Mouse (Mus musculus) lung, embryonic 14.5 days (tissue): ENCODE results near the gene Astl. TPM values are rescaled to one million over a fixed set of nuclear protein-coding genes. Genes with fewer than 3 reads are reported as not detected.

Experiments used
- ATAC-seq: fragments of 200-750 bp; cut with Nextera tagmentation; 2 replicates; pipeline ENCODE4 v1.8.0; 2017; ENCODE audit warnings: mild to moderate bottlenecking, moderate TSS enrichment, moderate library complexity; ENCODE audit not compliant: insufficient read depth
- DNase-seq: peaks from one replicate; pipeline ENCODE4 v3.0.0-alpha.2; 2015
- H3K27ac ChIP-seq: fragments of 300-500 bp; sonication (generic); 2 replicates; pipeline ENCODE4 v1.5.1; 2014; ENCODE audit warnings: low read depth, mild to moderate bottlenecking, moderate library complexity
- H3K27me3 ChIP-seq: fragments of 300-500 bp; sonication (generic); 2 replicates; pipeline ENCODE4 v1.6.1; 2014; ENCODE audit warnings: low read length, control low read depth; ENCODE audit not compliant: insufficient read depth
- H3K36me3 ChIP-seq: fragments of 300-500 bp; sonication (generic); 2 replicates; pipeline ENCODE4 v1.6.1; 2014; ENCODE audit warnings: control low read depth; ENCODE audit not compliant: insufficient read depth
- H3K4me1 ChIP-seq: fragments of 300-500 bp; sonication (generic); 2 replicates; pipeline ENCODE4 v1.6.1; 2014; ENCODE audit warnings: antibody characterized with exemption, control low read depth; ENCODE audit not compliant: insufficient read depth
- H3K4me2 ChIP-seq: fragments of 300-500 bp; sonication (generic); 2 replicates; pipeline ENCODE4 v1.6.1; 2014; ENCODE audit warnings: mild to moderate bottlenecking
- H3K4me3 ChIP-seq: fragments of 300-500 bp; sonication (generic); 2 replicates; pipeline ENCODE4 v1.5.1; 2014; ENCODE audit warnings: low read depth, low read length
- H3K9ac ChIP-seq: fragments of 300-500 bp; sonication (generic); 2 replicates; pipeline ENCODE4 v1.6.1; 2014
- H3K9me3 ChIP-seq: fragments of 300-500 bp; sonication (generic); 2 replicates; pipeline ENCODE4 v1.6.1; 2016; ENCODE audit warnings: low read depth, low read length, control low read depth
- CTCF ChIP-seq: IDR thresholded peaks from 2 replicates; pipeline ENCODE4 v1.5.1; 2016; ENCODE audit warnings: antibody characterized with exemption, low read depth
- WGBS: fragments of 180-500 bp; shearing (Covaris S2); extraction: QIAGEN DNeasy Blood & Tissue Kit; methylation state at CpG from one replicate; pipeline ENCODE4 v1.1.7; 2014; 5-methylcytosine and 5-hydroxymethylcytosine counted together
- polyA plus RNA-seq: library from polyadenylated mRNA; unstranded; fragments of >200 nt; fragmentation: Nextera tagmentation; extraction: Ambion mirVana; gene quantifications from 2 replicates; pipeline ENCODE4 v1.2.1, GENCODE M21; 2014

Astl gene
- polyA plus RNA-seq, 1 experiment from 2014 or later = not detected

DNA sequence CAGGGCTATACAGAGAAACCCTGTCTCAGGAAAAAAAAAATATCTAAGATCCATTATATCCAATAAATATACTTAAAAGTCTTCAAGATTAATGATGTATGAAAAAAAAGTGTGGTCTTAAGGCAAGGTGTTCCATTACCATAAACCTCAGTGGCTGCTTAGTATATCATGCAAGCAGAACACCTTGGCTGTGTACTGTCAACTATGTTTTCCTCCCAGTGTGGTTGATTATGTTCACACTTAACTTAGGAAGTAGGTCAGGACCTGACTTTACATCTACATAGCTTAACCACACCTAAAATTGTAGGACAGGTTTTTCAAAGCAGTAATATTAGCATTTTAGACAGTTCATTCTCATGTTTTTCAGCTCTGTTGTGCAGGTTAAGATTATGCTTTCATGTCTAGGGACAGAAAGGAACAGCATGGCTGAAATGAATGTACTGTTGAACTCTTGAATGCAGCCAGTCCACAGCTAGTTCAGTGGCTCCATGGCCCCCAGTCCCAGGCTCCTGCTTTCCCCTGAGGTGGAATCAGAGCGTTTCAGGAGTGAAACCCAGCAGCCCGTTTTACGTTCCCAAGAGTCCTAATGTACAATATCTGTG is 33.7 kb upstream of the Astl start:
- peaks cover 16% of the 10 kb centered on the region for H3K36me3 ChIP-seq
- no peaks in the 10 kb centered on the region for H3K27me3 ChIP-seq
- 88% methylated on average over 3 of the region's 3 CpGs for WGBS
- H3K9me3 ChIP-seq = no peaks in the 10 kb centered on the region
- no peak overlapping the region for H3K4me3 ChIP-seq
- H3K27ac ChIP-seq = no peak overlapping the region
- H3K4me2 ChIP-seq = no peak overlapping the region
- DNase-seq (no peak), ATAC-seq (no peak)
- no peak for TF ChIP-seq CTCF
- no peaks in the 10 kb centered on the region for H3K4me1 ChIP-seq
- no peak overlapping the region for H3K9ac ChIP-seq

DNA sequence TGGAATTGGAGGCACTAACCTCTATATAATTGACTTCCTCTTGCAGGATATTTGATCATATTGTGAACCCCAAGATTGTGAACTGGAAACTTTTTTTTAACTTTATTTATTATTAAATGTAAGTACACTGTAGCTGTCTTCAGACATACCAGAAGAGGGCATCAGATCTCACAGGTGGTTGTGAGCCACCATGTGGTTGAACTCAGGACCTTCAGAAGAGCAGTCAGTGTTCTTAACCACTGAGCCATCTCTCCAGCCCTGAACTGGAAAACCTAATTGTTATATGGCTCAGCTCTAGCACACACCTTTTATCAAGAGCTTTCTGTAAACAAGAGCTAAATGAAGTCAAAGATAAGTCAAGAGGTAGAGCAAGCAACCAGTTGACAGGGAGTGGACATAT is 32.3 kb upstream of the Astl start:
- no peak for DNase-seq
- peak; percentile 28; the same call in 1 of the 2 replicates for TF ChIP-seq CTCF
- no peak overlapping the region for H3K4me3 ChIP-seq
- no peak overlapping the region for H3K27ac ChIP-seq
- 0 out of 2 replicates have a peak, but pooled peaks cover 3% of the 10 kb centered on the region for H3K36me3 ChIP-seq
- no peaks in the 10 kb centered on the region for H3K4me1 ChIP-seq
- no peak for ATAC-seq
- no peaks in the 10 kb centered on the region for H3K9me3 ChIP-seq
- H3K9ac ChIP-seq = no peak overlapping the region
- no peak overlapping the region for H3K4me2 ChIP-seq
- H3K27me3 ChIP-seq = no peaks in the 10 kb centered on the region

DNA sequence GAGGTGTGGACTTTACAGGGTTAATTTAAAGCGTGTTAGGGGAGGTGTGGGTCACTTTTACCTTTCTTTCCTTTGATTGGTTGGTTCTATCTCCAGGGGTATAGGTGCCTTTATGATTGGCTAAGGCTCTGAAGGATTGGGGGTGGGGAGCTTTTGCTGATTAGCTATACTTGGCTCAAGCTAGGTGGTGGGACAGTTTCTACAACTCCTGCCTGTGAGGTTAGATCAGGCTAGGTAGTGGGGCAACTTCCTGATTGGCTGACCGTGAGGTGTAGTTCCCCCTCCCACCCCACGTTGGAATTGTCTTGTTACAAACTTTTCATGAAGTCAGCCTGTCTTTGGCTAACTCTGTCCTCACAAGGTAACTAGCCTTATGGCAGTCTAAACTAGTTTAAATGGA is 31.3 kb upstream of the Astl start:
- Histone ChIP-seq H3K4me3 (no peak overlapping the region), H3K4me1 (no peaks in the 10 kb centered on the region), H3K9ac (no peak overlapping the region), H3K27ac (no peak overlapping the region), H3K4me2 (no peak overlapping the region), H3K9me3 (no peaks in the 10 kb centered on the region), H3K27me3 (no peaks in the 10 kb centered on the region), H3K36me3 (no peaks in the 10 kb centered on the region)
- WGBS = 40% methylated on average over 3 of the region's 3 CpGs
- no peak for ATAC-seq
- no peak for DNase-seq
- no peak for TF ChIP-seq CTCF

DNA sequence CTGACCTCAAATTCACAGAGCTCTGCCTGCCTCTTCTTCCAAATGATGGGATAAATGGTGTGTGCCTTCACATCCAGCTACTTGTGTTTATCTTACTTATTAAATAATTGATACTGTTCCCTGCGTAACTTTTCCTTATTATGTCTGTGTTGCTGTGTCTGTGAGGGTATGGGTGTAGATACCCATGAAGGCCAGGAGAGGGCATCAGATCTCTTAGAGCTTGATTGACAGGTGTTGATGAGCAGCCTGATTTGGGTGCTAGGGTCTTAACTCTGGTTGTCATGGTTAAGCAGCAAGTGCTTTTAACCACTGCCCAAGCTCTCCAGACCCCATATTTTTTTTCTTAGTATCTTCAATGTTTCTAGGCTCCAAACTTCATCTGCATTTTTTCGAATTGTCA is 29.8 kb upstream of the Astl start:
- ATAC-seq = no peak
- no peaks in the 10 kb centered on the region for H3K36me3 ChIP-seq
- H3K27me3 ChIP-seq = no peaks in the 10 kb centered on the region
- H3K4me3 ChIP-seq = no peak overlapping the region
- no peak for DNase-seq
- H3K9ac ChIP-seq = no peak overlapping the region
- no peak overlapping the region for H3K27ac ChIP-seq
- no peak overlapping the region for H3K4me2 ChIP-seq
- no peaks in the 10 kb centered on the region for H3K4me1 ChIP-seq
- TF ChIP-seq CTCF = peak; percentile 55
- H3K9me3 ChIP-seq = no peaks in the 10 kb centered on the region
- 87% methylated on average over 2 of the region's 2 CpGs for WGBS

DNA sequence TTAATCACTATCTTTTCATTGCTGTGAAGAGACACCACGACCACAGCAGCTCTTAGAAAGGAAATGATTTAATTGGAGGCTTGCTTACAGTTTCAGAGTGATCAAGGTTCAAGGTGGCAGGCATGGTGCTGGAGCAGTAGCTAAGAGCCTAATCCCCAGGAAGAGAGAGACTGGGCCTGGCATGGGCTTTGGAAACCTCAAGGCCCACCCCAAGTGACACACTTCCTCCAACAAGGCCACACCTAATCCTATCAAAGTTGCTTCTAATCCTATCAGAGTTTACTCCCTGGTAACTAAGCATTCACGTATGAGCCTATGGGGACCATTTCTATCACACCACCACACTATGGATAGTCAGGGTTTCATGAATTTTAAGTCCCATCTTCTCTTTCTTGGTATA is 28.2 kb upstream of the Astl start:
- 43% methylated on average over 2 of the region's 2 CpGs for WGBS
- Histone ChIP-seq H3K27me3 (no peaks in the 10 kb centered on the region), H3K9ac (no peak overlapping the region), H3K4me2 (no peak overlapping the region), H3K4me3 (no peak overlapping the region), H3K9me3 (no peaks in the 10 kb centered on the region), H3K4me1 (no peaks in the 10 kb centered on the region), H3K27ac (no peak overlapping the region), H3K36me3 (no peaks in the 10 kb centered on the region)
- no peak for ATAC-seq
- DNase-seq = no peak
- TF ChIP-seq CTCF = no peak

DNA sequence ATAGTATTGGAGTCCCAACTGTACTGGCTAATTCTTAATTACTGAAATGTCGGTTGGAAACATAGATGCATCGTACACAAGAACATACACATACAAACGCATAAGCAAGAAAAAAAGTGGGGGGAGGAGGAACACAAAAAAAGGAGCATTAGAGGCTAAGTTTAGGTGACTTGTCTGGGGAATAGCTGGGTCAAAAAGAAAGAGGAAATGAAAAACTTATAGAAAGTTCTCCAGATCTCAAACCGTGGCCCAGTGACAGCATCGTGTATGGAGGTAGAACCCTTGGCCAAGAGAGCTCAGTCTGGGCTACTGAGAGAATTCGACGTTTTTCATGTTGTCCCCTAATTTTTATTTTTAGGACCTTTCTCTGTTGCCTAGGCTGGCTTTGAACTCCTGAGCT is 27.8 kb upstream of the Astl start:
- no peaks in the 10 kb centered on the region for H3K27me3 ChIP-seq
- no peak for TF ChIP-seq CTCF
- DNase-seq (no peak), ATAC-seq (no peak)
- no peaks in the 10 kb centered on the region for H3K9me3 ChIP-seq
- no peak overlapping the region for H3K4me3 ChIP-seq
- no peak overlapping the region for H3K9ac ChIP-seq
- H3K36me3 ChIP-seq = no peaks in the 10 kb centered on the region
- H3K27ac ChIP-seq = no peak overlapping the region
- no peaks in the 10 kb centered on the region for H3K4me1 ChIP-seq
- H3K4me2 ChIP-seq = no peak overlapping the region
- WGBS = 85% methylated on average over 7 of the region's 7 CpGs

DNA sequence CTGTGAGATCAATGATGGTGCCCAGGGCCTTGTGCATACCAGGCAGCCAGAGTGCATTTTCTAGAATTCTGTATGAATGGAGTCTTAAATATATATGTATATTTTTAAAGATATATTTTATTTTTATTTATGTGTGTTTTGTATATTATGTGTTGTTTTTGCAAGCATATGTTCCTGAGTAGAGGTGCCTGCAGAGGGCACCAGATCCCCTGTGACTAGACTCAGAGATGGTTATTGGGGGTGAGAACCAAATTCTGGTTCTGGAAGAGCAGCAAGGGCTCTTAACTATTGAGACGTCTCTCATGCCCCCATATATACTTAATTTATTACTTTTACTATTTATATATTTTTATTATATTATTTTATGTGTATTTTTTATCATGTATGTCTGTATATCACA is 27.2 kb upstream of the Astl start:
- H3K4me1 ChIP-seq = no peaks in the 10 kb centered on the region
- no peak overlapping the region for H3K27ac ChIP-seq
- no peaks in the 10 kb centered on the region for H3K9me3 ChIP-seq
- H3K4me2 ChIP-seq = no peak overlapping the region
- DNase-seq (no peak), ATAC-seq (no peak)
- no peaks in the 10 kb centered on the region for H3K36me3 ChIP-seq
- TF ChIP-seq CTCF = no peak
- no peaks in the 10 kb centered on the region for H3K27me3 ChIP-seq
- no peak overlapping the region for H3K9ac ChIP-seq
- 76% methylated on average over 1 of the region's 1 CpGs for WGBS
- H3K4me3 ChIP-seq = no peak overlapping the region

DNA sequence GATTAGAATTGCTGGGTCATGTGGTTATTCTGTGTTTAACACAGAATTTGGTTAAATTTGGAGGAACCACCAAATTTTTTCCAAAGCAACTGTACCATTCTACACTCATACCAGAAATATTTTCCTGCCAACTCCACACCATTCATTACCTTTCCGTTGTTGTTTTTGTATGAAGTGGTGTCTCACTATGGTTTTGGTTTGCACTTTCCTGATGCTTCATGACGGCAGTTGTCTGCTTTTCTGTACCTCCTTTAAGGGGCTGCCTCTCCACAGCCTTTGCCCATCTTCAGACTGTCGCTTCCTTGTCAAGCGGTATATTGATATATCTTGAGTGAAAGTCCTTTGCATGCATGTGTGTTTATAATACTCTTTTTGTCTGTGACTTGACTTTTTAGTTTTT is 25.6 kb upstream of the Astl start:
- no peak overlapping the region for H3K4me3 ChIP-seq
- ATAC-seq (no peak), DNase-seq (no peak)
- H3K27me3 ChIP-seq = no peaks in the 10 kb centered on the region
- no peaks in the 10 kb centered on the region for H3K36me3 ChIP-seq
- H3K9ac ChIP-seq = no peak overlapping the region
- H3K27ac ChIP-seq = no peak overlapping the region
- WGBS = 91% methylated on average over 4 of the region's 4 CpGs
- no peak overlapping the region for H3K4me2 ChIP-seq
- no peaks in the 10 kb centered on the region for H3K4me1 ChIP-seq
- H3K9me3 ChIP-seq = no peaks in the 10 kb centered on the region
- TF ChIP-seq CTCF = no peak
